Mouse (Mus musculus): Measurements from ENCODE around the gene Adgrl1.

DNA sequence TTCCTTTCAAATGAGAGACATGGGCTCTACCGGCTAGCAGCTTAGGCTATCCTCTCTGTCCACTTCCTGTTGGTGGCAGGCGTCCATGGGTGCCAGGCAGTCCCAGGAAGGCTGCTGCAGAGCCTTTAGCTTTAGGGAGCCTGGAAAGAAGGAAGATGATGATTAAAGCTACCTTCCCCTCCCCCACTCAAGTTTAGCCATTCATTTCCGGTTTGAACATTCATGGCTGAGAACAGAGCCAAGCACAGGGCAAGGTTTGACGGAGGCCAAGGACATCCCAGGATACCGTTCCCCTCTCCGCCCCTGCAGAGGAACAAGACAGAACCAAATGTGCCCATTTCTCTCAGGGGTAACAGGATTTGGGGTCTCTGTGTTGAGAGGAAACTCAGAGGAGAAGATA is 77.7 kb downstream of the Adgrl1 start:
- TF ChIP-seq CTCF (IDR thresholded peaks at IDR 0.05; ENCODE audit: borderline replicate concordance, insufficient read depth, low read length) (no peak), POLR2A (IDR thresholded peaks at IDR 0.05; ENCODE audit: low read depth, low read length) (no peak)
